Mouse (Mus musculus) layer of hippocampus, adult 2 months (tissue): ENCODE results near the gene Pik3c2b. TPM values are rescaled to one million over a fixed set of nuclear protein-coding genes. Genes with fewer than 3 reads are reported as not detected.

Experiments
- DNase-seq, 2 experiments: peaks; one replicate each; pipeline ENCODE4 v3.0.0; 2022; ENCODE audit warnings: low spot score in 2 of 2
- H3K27ac ChIP-seq: fragments of 200-600 bp; 2 replicates; pipeline ENCODE4 v1.8.1; 2022
- H3K4me3 ChIP-seq: fragments of 200-600 bp; 2 replicates; pipeline ENCODE4 v1.8.1; 2022; ENCODE audit warnings: mild to moderate bottlenecking
- CTCF ChIP-seq: fragments of 200-600 bp; conservative IDR thresholded peaks from 2 replicates; pipeline ENCODE4 v1.8.1; 2022; ENCODE audit warnings: antibody characterized with exemption, mild to moderate bottlenecking, moderate library complexity
- total RNA-seq, 2 experiments: library from RNA; stranded (reverse); gene quantifications; 2 replicates each; pipeline ENCODE4 v1.2.3; 2021

Pik3c2b gene
- total RNA-seq, 2 experiments from 2014 or later: 13.7 to 15.5 TPM

DNA sequence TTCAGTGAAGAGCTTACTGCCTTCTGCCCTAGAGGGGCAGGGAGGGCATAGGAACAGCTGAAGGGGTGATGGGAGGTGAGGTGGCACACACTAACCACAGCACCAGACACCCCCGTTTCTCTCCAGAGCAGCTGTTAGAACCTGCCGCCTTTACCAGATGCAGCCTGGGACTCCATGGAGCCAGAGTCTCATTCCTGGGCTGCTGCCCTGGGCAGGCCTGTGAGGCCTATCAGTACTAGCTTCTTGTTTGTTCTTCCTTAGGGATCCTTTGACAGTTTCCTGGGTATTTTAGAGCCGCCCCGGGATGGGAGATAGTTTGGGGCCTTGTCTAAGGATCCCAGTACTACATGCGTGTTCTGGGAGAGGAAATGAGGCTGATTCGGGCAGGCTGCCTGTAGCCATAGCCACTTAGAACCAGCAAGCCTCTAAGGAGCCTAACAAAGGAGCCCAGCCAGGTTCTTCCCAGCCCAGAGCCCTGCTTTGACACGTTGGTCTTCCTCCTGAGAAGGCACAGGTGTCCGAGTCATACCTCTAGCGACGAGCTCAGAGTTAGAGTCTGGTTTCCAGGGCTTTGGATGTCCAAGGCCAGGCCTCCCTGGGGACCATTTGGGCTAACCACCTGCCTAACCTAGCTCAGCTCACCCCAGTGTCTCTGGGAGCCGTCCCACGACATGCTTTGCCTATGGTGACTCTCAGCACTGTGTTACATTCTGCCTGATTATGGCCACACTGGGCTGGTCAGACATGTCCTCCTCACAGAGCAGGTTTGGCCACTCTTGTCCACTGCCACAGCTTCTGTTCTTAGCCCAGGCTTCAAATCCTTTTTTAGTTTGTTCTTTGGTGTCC, 24.0 kb downstream of the Pik3c2b start:
- no peak overlapping the region for H3K4me3 ChIP-seq
- DNase-seq: no peak
- peak overlapping the region; percentile 77 for H3K27ac ChIP-seq
- no peak for TF ChIP-seq CTCF

DNA sequence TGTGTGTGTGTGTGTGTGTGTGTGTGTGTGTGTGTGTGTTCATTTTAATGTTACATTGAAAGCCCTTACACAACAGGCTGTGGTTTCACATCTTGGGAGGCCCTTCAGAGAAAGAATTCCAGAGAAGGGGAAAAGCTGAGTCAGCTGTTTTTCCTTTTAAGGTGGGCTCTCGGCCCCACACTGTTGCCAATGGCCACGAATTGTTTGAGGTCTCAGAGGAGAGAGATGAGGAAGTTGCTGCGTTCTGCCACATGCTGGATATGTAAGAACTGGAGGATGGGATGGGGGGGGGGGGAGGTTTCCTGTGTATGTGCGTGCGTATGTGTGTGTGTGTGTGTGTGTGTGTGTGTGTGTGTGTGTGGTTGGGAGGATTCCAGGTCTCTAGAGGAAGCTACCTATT, 24.7 kb downstream of the Pik3c2b start:
- Histone ChIP-seq H3K27ac (no peak overlapping the region), H3K4me3 (no peak overlapping the region)
- no peak for DNase-seq
- TF ChIP-seq CTCF: no peak

DNA sequence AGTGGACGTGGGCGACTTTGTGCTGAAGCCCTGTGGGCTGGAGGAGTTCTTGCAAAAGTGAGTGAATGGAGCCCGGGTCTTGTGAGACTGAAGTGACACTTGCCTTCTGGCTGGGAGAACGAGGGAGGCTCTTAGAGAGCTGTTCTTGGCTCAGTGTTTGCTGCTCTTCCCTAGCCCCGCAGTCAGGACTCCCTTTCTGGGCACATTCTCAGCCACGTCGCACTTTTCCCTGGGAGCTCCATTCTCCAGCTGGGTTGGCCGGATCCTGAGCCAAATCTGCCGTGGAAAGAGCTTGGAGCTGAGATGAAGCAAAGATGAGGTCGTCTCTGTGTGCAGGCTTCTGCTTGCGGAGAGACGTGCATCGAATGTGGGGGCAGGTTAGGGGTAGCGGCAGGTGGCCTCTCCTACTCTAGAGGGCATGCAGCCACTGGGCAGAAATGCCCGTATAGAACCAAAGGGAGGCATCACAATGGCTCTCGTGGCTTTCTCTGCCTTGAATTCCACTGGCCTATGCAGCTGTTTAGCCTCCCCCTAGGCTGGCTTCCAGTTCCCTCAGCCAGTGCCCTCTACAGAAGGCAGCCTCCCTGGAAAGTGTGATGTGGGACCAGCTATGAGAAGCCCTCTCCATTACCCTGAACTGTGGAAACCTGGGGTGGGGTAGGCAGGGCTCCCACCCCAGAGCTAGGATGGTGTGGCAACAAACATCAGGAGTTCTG, 26.4 kb downstream of the Pik3c2b start:
- peak; percentile 47 to 52 for DNase-seq
- Histone ChIP-seq H3K4me3 (no peak overlapping the region), H3K27ac (peak overlapping the region; percentile 71)
- TF ChIP-seq CTCF: no peak

DNA sequence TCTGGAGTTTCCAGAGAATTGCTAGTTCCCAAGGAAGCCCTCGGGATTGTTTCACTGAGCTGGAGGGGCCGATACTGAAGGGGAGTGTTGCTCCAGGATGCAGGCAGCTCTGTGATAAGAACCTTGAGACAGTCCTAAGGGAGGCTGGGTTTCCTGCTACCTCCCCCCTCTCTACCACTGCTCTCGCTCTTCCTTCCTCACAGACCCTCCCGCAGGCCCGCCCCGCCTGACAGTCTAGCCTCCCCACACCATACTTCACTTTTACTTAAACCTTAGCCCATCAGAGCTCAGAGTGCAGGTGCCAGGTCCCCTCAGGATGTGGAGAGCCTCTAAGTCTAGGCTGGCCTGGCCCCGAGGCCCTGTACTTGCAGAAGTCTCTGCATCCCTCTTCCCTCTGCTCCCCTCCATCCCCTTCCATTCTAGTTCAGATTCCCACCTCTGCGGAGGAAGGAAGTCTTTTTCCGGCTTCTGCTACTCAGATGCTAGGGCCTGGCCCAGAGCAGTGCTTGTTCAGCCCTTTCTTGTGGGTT, 27.9 kb downstream of the Pik3c2b start:
- no peak for DNase-seq
- TF ChIP-seq CTCF: no peak
- Histone ChIP-seq H3K27ac (0 out of 2 replicates have a peak overlapping the region, but pooled peaks have one; percentile 0), H3K4me3 (no peak overlapping the region)

DNA sequence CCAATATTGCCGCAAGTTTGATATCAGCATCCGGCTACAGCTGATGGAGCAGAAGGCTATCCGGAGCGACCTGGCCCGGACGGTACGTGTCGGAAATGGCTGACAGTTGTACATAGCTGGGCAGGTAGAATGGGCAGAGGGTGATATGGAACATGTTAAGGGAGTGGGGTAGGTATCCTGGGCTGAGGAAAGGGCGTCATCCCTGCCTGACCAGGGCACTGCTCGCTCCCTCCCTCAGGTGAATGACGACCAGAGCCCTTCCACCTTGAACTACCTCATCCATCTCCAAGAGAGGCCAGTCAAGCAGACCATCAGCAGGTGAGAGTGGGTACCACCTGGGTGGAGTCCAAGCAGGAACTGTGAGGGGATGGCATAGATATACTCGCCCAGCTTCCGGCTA, 29.1 kb downstream of the Pik3c2b start:
- H3K4me3 ChIP-seq: no peak overlapping the region
- no peak for TF ChIP-seq CTCF
- DNase-seq: no peak
- H3K27ac ChIP-seq: no peak overlapping the region

DNA sequence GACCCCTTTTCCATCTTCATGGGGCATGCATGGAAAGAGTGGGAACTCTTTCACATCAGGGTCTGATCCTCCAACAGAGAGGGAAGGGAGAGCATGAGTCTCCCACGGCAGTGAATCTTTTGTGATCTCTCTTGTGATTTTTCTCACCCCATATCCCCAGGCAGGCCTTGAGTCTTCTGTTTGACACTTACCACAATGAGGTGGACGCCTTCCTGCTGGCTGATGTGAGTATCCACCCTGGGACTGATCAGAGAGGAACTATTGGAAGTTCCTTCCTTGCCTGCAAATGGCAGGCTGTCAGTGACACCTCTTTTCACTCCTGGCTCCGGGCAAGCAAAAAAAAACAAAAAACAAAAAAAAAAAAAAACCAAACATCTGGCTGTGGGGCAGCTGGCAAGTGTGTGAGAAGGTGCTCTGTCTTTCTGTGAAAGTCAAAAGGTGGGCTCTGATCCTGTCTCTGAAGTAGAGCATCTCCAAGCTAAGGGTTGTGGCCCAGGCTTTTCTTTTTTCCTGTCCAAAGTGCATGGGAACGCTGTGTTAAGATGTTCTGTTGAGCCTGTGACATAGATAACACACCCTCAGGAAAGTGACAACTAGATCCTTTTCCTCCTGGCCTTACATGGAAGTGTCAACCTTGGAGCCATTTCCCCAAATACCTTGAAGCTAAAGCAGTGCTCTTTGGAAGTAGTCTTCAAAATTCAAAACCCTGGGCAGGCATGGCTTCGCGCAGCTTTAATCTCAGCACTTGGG, 30.4 kb downstream of the Pik3c2b start:
- Histone ChIP-seq H3K4me3 (no peak overlapping the region), H3K27ac (no peak overlapping the region)
- DNase-seq: no peak
- no peak for TF ChIP-seq CTCF

DNA sequence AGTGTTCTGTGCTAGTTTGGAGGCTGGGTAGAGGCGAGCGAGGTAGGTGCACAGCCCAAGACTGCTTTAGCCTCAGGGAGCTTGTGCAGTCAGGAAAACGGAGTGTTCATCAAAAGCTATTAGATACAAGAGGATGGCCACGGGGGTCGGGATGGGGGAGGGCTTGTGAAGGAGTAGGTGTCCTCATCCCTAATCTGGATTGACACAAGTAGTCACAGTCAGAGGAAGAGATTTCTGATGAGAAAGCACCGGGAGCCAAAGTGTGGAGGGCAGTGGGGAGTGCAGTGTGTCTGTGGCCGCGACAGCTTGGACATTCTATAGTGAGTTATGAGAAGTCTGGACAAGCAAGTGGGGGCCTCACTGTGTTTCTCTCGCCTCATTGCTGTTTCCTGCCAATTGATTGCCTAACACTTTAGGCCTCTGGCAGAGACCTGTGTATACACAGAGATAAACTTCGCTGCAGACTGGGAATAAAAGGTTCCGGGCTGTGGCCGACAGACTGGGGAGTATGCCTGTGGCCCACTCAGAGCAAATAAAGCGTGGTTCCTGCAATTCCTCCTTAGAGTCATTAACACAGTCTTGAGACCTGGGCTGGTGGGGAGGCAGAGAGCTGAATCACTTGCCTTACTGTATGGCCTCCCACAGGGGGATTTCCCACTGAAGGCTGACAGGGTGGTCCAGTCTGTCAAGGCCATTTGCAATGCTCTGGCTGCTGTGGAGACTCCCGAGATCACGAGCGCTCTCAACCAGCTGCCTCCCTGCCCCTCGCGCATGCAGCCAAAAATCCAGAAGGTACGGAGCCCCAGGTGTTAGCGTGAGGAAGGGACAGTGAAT, 31.4 kb downstream of the Pik3c2b start:
- DNase-seq: no peak
- no peak for TF ChIP-seq CTCF
- Histone ChIP-seq H3K4me3 (no peak overlapping the region), H3K27ac (no peak overlapping the region)

DNA sequence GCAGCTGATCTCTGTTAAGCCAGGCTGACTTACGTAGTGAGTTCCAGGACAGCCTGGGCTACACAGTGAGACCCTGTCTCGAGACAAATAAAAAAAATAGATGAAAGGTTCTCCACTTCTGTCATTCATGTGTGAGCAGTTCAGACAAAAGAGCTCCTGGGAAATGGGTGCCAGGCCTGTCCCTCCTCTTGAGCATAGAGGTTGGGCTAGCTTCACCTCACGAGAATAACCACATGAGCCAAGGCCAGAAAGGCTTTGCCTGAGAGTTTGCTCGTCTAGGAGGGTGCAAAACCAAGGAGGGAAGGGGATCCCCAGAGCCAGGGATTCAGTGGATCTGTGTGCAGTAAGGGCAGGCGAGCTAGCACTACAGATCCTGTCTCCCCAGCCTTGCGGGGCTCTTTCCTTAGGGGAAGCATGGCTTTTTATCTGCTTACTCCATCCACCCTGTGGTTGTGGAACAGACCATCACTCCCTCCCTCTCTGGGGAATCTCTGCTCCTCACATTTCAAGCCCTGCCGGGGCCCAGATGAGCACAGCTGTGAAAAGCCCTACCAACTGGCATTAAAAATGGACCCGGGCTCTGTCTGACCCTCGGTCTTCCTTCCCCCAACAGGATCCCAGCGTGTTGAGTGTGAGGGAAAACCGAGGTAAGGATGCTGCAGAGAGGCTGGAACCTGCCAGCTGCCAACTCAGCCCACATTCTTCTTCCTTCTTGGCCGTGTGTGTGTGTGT, 32.3 kb downstream of the Pik3c2b start:
- peak overlapping the region; percentile 36; the same call in 1 of the 2 replicates for H3K27ac ChIP-seq
- H3K4me3 ChIP-seq: no peak overlapping the region
- TF ChIP-seq CTCF: no peak
- DNase-seq: no peak

DNA sequence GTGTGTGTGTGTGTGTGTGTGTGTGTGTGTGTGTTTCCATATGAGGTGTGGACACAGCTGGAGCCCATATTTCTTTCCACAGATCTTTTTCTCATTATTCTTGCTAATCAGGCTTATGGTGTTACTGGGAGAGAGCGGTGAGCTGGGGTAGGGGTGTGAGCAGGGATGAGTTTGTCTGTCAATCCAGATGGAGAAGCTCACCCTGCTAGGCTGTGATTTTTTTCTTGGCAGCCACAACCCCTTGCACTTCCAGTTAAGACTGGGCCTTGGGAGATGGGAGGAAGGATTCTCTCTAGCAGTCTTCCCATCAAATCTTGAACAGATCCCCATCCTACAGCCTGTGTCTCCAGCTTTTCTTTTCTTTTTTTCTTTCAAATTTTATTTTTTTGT, 32.9 kb downstream of the Pik3c2b start:
- DNase-seq: peak in 1 of 2 experiments; percentile 51
- Histone ChIP-seq H3K4me3 (no peak overlapping the region), H3K27ac (no peak overlapping the region)
- no peak for TF ChIP-seq CTCF

DNA sequence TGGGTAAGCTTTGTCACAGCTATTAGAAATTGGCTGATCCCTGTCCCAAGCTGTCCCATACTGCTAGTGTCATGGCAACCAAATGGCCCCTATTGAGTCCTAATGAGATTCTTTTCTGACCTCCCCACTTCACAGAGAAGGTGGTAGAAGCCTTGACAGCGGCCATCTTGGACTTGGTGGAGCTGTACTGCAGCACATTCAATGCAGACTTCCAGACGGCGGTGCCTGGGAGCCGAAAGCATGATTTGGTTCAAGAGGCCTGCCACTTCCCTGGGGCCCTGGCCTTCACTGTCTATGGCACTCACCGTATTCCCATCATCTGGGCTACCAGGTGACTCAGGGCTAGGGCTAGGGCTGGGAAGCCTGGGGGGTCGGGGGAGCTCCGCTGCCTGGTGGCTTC, 34.0 kb downstream of the Pik3c2b start:
- no peak for DNase-seq
- Histone ChIP-seq H3K4me3 (no peak overlapping the region), H3K27ac (no peak overlapping the region)
- TF ChIP-seq CTCF: no peak

DNA sequence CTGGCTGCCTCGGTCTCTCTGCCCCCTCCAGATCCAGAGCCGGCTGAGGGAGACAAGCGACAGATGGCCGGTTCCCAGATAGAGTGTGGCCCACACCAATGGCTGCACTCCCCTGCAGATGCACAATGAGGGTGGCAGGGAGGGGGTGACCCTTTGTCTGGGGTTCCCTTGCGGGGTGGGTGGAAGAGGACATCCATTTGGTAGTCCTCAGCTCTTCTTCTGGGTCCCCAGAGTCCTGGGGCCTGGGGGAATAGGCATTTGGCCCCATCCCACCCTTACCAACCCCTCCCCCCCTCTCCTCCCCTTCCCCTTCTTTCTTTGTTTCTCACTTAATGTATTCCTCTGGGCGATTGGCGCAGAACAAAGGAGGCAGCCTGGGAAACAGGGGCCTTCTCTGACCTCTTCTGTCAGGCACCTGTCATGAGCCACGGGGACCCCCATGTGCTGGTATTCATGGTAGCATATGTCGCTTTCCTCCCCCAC, 34.7 kb downstream of the Pik3c2b start:
- no peak overlapping the region for H3K4me3 ChIP-seq
- DNase-seq: no peak
- no peak for TF ChIP-seq CTCF
- no peak overlapping the region for H3K27ac ChIP-seq
